Mouse (Mus musculus) kidney, postnatal 36 days (tissue): ENCODE measurements around the gene Stub1.

Source experiments
- DNase-seq, 2 experiments: peaks; one replicate each; pipeline ENCODE4 v3.0.0; 2021 to 2022; ENCODE audit warnings: mixed read lengths in 2 of 2

The Stub1 gene

DNA sequence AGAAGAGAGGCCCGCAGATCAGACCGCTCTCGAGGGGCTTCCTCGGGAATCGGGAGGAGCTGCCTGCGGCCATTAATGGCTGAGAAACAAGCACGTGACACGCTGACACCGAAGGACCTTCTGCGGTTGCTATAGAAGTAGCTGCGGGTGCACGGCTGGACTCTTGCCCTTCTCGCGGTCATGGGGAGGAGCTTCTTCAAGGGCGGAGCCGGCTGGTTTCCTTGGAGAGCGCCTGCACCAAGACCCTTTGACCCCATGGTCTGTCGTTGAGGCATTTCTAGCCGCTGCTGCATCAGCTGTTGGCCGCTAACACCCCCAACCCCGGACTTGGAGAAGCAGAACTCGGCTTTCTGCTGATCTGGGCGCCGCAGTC is at the start of gene Stub1:
Stub1 (minus strand) TSS at position 114 of the 373 bp plus-strand sequence.
- peak; percentile 96 to 97 for DNase-seq

DNA sequence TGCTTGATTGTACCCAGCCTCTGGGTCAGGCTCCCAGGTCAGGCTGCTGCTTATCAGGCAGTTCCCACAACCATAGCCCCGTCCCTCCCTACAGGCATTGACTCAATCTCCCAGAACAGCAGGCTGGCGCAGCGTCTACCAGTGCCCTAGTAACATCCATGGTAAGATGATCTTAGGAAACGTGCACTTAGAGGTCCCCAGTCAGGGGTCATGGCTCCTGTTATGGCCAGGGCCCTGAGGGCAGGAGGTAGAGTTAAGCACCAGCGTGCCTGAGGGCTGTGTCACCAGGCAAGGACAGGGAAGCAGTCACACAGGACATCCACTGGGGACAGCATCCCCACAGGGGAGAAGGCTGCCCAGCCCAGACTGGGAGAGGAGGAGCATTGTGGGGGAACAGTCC is 49.1 kb upstream of the Stub1 start:
- no peak for DNase-seq

DNA sequence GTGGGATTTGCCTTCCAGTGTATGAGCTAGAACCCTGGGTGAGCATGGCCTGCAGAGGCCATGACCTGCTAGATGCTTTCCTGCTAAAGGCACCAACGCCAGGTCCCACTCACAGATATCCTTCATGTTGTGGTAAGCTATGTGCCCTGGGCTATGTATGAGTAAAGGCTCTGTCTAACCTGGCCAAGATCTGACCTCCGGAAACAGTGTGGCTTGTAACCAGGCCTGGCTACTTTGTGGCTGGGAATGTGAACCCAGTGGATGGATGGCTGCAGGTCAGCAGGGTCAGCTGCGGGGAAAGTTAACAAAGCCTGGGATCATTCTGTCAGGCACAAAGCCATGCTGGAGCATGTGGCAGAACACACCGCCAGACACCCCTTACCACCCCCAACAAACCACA is 48.5 kb upstream of the Stub1 start:
- no peak for DNase-seq

DNA sequence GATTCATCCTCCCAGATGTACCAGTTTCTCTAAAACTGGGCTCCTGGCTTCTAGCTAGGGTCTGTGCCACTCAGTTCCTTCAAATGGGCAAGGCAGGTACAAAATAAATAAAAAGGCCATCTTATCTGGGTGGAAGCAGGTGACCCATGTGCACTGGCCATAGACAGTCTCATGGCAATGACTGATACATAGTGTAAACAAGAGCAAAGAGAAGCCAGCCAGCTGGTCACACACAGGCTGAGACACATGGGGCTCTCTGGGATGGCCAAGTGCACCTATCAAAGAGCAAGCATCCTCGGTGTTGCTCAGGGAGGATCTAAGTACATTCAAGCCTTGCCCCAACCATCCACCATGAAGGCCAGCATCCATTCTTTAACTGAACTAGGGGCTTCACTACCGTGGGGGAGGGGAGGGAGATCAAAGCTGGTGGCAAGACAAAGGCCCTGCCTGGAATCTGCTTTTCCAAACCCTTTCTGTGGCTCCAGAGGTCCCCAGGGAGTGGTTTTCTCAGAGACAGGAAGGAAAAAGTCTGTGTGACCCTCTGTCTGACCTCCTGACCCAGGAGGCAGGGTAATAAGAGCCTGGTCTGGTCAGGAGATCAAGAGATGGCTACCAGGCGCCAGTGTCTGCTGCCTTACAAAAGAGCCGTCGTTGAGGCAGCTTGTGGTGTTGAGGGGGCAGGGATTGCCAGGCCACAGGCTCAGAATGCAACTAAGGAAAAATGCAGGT is 47.9 kb upstream of the Stub1 start:
- DNase-seq: peak; percentile 48 to 65

DNA sequence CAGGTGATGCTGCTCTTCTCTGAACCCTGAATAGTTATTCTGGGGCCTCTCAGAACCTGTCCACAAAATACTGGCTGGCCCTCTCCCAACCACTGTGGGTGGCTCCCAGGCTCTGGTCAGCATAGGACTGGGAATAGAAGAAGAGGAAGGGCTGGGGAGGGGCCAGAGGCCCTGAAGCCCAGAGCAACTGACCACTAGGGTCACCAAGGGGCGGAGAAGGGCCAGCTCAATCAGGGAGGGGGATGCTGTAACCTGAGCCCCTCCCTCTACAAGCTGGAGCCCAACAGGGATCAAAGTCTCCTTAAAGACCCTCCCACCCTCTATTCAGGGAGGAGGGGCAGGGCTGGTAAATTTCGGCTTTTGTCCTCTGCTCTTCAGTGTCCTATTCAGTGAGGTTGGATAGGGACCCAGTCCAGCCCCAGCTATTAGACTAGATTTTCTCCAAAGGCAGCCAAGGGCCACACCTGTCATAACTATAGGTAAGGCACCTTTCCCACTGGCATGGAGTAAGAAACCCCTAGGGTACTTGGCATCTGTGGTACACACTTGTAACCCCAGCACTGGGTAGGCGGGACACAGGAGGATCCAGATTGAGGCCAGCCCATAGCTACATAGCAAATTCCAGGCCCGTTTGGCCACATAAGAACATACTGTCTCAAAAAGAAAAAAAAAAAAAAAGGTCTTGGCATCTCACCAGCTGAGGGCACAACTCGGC is 47.1 kb upstream of the Stub1 start, which contains the start of gene Wfikkn1:
Wfikkn1 (minus strand) TSS at position 663 of the 715 bp plus-strand sequence.
- DNase-seq: no peak

DNA sequence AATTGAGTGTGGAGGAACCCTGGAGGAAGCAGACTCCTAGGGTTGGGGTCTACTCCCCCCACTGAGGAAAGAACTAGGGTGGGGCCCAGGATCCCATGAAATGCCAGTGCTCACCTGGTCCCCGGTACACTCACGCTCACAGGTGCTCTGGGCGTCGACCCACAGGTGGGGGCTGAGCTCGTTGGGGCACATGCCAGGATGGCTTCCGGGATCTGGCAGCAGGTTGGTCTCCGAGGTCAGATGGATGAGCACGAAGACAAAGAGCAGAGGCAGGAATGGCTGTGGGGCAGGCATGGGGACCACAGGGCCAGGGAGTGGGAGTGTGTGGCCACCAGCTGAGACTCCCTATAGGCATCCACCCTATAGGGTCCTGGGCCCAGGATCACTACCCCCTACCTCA is 46.5 kb upstream of the Stub1 start:
- DNase-seq: no peak

DNA sequence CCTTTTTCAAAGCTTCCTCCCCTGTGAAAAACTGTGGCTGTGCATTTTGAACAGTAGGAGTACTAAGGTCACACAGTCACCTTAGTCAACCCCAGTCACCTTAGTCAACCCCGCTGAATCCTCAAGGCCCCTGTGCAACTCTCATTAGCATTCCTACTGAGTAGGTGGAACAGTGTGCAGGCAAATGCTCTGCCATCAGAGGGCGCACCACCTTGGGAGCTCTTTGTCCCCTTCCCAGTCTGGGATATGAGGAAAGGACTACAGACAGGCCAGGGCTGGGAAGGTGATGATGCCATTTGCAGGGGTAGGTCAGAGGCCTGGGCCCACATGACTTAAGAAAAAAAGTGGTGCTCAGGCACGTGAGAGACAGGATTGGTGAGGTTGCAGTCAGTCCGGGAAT is 46.1 kb upstream of the Stub1 start:
- DNase-seq: peak; percentile 75 to 89

DNA sequence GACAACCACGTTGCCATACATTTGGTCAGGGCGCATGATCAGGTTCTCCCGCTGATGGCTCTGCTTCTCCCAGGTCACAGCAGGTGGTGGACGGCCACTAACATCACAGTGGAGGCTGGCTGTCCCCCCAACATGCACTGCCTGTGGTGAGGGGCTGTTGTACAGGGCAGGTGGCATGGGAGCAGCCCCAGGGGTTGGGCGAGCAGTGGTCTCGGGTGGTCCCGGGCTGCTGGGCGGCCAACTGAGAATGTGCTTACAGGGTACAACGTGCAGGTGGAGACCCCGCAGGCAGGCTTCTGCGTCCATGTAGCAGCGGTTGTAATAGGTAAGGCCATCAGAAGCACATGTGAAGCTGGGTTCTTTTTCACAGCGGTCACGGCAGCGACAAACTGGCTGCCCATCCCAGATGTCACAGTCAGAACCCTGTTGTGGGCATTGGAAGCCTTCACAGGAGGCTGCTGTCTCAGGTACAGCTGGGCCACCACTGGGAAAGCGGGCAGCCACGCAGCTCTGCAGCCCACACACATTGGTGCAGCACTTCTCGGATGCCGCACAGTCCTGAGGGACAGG is 45.5 kb upstream of the Stub1 start:
- DNase-seq: no peak

DNA sequence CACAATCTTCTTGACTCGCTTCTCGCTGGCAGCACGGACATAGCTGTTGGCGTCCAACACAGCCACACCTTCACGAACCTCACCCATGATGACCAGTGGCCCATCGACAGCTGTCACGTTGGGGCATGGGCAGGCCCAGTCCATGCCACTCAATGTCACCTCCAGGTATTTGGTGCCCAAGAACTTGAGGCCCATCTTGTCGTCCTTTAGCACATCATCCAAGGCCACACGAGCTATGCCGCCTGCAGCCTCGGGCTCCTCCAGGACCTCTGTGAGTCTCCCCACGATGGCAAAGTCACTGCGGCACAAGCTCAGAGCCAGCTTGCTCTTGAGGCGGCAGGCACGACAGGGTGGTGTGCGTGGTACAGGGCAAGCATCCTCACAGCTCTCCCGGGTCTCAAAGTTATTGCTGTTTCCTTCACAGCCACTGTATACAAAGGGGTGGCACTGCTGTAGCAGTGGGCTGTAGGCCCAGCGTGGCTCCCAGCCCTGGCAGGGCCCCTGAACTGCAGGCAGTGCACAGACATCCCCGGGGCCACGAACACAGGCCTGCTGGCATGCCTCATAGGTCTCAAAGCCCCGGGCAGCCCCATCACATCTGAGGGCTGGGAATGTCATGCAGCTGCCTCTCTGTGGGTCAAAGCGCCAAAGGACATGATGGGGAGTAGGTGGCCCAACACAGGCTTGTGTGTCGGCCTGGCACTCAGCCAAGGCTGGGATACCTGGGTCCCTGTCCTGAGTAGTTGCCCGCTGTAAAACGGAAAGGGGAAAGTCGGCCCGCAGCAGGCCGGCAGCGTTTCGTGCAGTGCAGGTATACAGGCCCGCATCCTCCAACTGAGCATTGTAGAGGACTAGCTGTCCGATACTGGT is 44.8 kb upstream of the Stub1 start:
- DNase-seq: peak in 1 of 2 experiments; percentile 32

DNA sequence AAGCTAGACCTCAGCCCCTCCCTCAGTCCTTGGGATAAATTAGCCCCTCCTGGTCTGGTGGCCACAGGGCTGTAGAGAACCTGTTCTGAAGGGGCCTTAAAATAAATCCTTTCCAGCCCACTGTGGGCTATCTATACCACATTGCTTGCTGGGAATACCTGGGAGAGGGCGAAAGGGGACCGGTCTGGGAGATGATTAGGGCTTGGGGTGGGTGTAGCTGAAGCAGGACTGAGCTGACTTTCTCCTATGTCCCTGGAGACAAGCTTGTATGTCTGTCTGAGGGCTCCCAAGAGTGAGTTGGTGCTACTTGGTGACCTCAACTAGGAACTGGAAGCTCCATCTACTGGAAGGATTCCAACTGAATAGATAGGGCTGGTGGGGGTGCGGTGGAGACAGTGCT is 43.8 kb upstream of the Stub1 start:
- DNase-seq: no peak

DNA sequence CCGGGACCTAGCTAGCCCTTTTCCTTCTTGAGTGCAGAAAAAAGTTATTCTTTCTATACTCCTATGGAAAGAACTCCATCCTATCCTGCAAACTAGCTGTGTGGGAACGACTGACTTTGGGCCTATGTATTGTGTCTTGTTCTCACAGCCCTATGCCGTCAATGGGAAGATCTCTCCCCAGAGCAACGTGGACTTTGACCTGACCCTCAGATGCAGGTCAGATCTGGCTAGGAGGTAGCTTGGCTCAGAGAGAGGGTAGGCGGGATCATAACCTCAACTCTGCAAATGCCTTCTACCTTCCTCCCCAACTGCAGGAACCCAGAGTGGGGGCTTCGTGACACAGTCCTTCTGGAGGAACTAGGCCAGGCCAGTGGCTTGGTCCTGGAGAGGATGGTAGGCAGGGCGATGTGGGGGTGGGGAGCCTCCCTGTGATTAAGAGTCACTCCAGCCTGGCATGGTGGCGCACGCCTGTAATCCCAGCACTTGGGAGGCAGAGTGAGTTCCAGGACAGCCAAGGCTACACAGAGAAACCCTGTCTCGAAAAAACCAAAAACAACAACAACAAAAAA is 43.2 kb upstream of the Stub1 start:
- peak; percentile 81 to 87 for DNase-seq

DNA sequence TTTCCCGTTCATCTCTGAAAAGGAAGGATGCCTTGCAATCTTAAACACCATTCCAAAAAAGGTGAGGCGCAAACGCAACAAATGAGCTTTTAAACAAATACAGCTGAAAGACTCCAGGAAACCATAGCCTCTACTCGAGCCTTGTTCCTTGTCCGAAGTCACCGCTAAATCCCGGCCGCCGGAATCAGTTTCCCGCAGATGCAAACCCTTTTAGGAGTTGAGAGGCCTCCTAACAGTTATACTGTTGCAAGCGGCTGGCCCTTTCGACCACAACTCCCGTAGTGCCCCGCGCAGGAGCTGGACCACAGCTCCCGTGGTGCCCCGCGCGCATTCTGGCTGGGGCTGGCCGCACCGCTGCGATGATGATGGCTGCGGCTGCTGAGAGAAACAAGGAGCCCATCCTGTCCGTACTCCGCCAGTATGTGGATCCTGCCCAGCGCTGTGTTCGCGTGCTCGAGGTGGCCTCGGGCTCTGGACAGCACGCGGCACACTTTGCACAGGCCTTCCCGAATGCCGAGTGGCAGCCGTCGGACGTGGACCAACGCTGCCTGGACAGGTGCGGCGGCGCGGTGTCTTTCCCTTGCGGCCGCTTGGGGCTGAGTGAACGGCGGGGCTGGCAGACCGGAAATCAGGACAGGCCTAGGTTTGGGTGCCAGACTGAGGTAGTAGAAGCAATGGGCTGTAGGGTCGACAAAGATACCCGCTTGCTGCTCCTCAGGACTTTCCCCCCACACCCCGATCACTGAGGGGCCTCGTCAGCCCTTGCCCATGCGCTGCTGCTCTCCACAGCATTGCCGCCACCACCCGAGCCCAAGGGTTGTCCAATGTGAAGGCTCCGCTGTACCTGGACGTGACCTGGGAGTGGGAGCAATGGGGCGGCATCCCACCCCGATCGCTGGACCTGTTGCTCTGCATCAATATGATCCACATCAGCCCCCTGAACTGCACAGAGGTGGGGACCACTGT is 42.2 kb upstream of the Stub1 start:
- peak; percentile 92 to 94 for DNase-seq

DNA sequence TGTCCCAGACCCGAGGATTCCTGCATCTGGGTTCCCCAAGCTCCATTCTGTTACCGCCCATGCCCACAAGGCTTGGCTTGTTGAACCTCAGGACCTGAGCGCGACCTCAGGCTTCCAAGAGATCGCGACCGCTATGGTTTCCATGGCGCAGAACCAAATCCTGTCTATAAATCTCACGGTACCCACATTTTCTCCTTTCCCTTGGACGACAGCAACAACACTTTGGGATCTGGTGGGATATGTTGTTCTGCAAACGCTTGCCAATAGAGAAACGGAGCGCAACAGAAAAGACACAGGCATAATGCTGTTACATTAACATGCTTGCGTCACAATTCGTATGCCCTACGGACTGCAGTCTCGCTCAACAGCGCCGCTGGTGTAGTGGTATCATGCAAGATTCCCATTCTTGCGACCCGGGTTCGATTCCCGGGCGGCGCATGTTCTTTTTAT is 41.5 kb upstream of the Stub1 start, which contains the start of gene Mettl26:
Mettl26 (plus strand) TSS at position 354 of the 450 bp plus-strand sequence.
- peak; percentile 93 to 95 for DNase-seq

DNA sequence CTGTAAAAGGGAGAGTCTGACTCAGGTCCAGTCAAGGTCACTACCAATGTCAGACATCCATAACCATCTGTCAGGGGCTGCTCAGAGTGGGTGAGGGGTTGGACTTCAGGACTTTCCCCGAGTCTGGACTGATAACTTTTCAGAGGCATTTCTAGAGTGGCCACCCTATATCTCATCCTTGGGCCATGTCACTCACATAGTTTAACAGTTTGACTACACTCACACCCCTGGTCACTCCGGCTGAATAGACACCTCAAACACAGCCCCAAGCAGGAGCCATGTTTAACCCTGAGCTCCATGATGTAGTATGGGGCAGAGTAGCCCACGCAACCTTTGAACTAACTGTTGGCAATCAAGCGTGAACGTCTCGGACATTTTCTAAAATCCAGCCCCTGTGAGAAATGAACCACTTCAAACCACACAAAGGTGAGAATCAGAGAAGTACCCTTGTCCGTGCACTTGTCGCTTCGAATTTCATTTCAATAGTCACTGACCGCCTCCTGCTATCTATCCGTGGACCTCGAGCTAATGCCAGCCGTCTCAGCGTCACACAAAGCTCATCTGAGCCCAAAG is 41.0 kb upstream of the Stub1 start:
- peak in 1 of 2 experiments; percentile 62 for DNase-seq

DNA sequence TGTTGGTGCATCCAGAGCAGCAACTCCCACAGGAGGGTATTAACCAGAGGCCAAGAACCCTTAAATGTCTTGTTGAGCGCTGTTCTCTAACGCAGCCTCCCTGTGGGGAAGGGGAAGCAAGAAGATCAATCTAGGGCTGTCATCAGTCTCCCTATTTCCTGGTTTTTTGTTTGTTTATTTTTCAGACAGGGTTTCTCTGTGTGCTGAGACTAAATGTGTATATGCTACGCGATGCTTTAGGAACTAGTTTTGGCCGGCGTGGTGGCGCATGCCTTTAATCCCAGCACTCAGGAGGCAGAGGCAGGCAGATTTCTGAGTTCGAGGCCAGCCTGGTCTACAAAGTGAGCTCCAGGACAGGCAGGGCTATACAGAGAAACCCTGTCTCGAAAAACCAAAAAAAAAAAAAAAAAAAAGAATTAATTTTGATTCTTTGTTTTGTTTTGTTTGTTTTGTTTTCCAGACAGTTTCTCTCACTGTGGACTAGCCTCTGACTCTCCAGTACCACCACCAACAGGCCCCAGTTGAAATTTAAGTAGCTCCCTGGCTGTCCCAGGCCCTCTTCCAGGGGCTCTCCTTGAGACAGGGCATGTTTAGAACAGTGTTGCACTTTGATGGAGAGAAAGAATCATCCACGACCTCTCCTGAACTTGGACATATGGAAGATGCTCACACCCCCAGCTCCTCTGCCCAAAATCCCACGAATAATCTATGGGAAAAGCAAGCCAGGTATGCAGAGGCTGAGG is 40.4 kb upstream of the Stub1 start:
- no peak for DNase-seq

DNA sequence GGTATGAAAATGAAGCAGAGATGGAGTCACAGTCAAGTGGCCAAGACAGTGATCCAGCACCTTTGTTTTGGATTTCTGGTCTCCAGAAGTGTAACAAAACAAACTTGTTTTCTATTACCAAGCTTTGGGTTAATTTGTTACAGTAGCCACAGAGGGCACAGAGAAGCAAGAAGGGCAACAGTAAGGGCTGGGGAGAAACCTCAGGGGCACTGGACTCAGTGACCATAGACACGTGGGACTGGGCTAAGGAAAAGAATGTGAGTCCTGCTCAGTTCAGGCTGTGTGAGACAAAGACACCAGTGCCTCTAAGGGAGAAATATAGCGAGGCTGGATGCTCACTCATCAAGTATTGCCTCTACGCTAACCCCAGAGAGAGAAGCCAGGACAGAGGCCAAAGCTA is 39.5 kb upstream of the Stub1 start:
- DNase-seq: peak; percentile 55 to 69

DNA sequence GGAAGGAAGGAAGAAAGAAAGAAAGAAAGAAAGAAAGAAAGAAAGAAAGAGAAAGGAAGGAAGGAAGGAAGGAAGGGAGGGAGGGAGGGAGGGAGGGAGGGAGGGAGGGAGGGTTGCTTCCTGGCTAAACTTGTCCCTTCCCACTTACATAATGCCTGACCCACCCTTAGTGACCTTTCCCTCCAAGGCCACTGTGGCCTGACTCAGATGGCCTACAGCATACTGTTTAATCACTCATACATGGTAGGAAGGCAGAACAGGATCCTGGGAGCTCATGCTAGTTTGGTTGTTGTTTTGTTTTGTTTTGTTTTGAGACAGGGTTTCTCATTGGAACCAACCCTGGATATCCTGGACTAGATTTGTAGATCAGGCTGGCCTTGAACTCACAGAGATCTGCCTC is 38.4 kb upstream of the Stub1 start:
- DNase-seq: peak; percentile 48 to 49

DNA sequence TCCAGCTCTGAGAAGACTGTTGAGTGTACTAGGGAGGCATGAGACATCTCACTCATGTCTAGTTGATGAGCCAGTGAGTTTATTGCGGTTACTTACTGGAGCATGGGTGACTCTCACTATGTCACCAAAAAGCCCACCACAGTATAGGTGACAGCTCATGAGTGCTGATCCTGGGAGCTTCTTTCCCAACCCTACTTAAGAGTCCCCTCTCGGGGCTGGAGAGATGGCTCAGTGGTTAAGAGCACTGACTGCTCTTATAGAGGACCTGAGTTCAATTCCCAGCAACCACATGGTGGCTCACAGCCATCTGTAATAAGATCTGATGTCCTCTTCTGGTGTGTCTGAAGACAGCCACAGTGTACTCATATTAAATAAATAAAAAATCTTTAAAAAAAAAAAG is 36.8 kb upstream of the Stub1 start:
- no peak for DNase-seq

DNA sequence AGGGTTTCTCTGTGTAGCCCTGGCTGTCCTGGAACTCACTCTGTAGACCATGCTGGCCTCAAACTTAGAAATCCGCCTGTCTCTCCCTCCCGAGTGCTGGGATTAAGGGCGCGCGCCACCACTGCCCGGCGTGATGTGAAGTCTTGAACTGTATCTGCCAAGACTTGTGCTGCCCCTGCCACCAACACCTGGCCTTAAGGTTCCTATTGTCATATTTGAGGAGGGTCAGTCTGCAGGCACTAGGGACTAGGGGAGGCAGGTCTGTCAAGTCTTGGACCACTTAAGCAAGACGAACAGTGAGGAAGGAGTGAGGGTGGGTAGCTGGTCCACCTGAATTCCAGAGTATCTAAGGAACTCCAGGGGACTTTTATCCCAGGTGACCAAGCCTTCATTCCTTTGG is 36.3 kb upstream of the Stub1 start:
- no peak for DNase-seq

DNA sequence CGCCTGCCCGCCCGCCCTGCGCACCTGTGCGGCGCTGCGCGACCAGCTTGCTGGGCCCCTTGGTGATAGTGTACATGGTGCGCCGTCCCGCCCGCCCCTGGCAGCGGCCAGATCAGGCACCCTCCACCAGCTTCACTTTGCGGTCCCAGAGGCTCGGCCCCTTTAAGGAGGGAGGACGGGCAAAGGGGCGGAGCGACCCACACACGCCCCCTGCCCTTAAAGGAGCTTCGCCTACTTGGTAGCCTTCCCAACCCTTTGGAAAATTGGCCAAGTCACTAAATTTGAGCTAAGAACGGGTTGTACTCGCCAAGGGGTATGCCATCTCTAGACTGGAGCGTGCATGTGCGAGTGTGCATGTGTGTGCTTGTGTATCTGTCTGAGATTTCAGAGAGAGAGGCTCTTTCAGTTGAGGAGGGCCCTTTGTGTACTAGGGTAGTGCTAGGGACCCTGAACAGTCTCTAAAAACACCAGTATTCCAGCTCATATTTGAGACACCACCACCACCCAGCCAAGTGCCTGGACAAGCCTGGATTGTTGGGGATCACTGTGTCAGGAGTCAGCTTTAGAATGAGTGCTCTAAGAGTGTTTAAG is 35.5 kb upstream of the Stub1 start, which contains the start of gene Mcrip2:
Mcrip2 (minus strand) TSS at position 164 of the 591 bp plus-strand sequence.
- peak; percentile 91 to 92 for DNase-seq
